Mouse (Mus musculus): ENCODE results near the gene Pdzrn3.

Gene Pdzrn3

GRCm38 (mm10) chr6:101251160-101251559 is 126.5 kb downstream of the Pdzrn3 start:
- peak; percentile 76 for DNase-seq

GRCm38 (mm10) chr6:101246137-101246536 is 131.6 kb downstream of the Pdzrn3 start:
- no peak for DNase-seq

- no peak for DNase-seq
These were observed 133.3 kb downstream of the Pdzrn3 start for GRCm38 (mm10) chr6:101244355-101244754.

- no peak for DNase-seq
These were observed 134.4 kb downstream of the Pdzrn3 start for GRCm38 (mm10) chr6:101243189-101243815.

GRCm38 (mm10) chr6:101236641-101237246 is 141.0 kb downstream of the Pdzrn3 start:
- DNase-seq: no peak

GRCm38 (mm10) chr6:101236230-101236629 is 141.5 kb downstream of the Pdzrn3 start:
- DNase-seq: no peak

GRCm38 (mm10) chr6:101234349-101234748 is 143.3 kb downstream of the Pdzrn3 start:
- DNase-seq: no peak

GRCm38 (mm10) chr6:101233680-101234079 is 144.0 kb downstream of the Pdzrn3 start:
- DNase-seq: no peak

GRCm38 (mm10) chr6:101227294-101227855 is 150.3 kb downstream of the Pdzrn3 start:
- DNase-seq: no peak

GRCm38 (mm10) chr6:101220307-101220706 is 157.4 kb downstream of the Pdzrn3 start:
- no peak for DNase-seq

GRCm38 (mm10) chr6:101219004-101219403 is 158.7 kb downstream of the Pdzrn3 start:
- DNase-seq: no peak

- no peak for DNase-seq
These were observed 159.5 kb downstream of the Pdzrn3 start for GRCm38 (mm10) chr6:101218197-101218596.

GRCm38 (mm10) chr6:101217756-101218155 is 159.9 kb downstream of the Pdzrn3 start:
- no peak for DNase-seq

GRCm38 (mm10) chr6:101215436-101215791 is 162.3 kb downstream of the Pdzrn3 start:
- DNase-seq: peak; percentile 72

GRCm38 (mm10) chr6:101214734-101215435 is 162.8 kb downstream of the Pdzrn3 start:
- no peak for DNase-seq

GRCm38 (mm10) chr6:101213066-101213465 is 164.6 kb downstream of the Pdzrn3 start:
- no peak for DNase-seq

GRCm38 (mm10) chr6:101212086-101212485 is 165.6 kb downstream of the Pdzrn3 start:
- no peak for DNase-seq

GRCm38 (mm10) chr6:101211361-101211841 is 166.3 kb downstream of the Pdzrn3 start:
- no peak for DNase-seq

GRCm38 (mm10) chr6:101198943-101199298 is 178.8 kb downstream of the Pdzrn3 start:
- peak; percentile 9 for DNase-seq

GRCm38 (mm10) chr6:101198284-101198942 is 179.3 kb downstream of the Pdzrn3 start:
- no peak for DNase-seq

- DNase-seq: peak; percentile 82
These were observed 180.1 kb downstream of the Pdzrn3 start for GRCm38 (mm10) chr6:101197642-101198041.

- DNase-seq: no peak
These were observed 181.8 kb downstream of the Pdzrn3 start for GRCm38 (mm10) chr6:101195891-101196290.

GRCm38 (mm10) chr6:101194386-101194925 is 183.2 kb downstream of the Pdzrn3 start:
- no peak for DNase-seq

Measured in lung, postnatal 36 days (tissue).